Mouse (Mus musculus) neural tube, embryonic 13.5 days (tissue): ENCODE measurements around the gene Coq8b. TPM values are rescaled to one million over a fixed set of nuclear protein-coding genes. Genes with fewer than 3 reads are reported as not detected.
"Not testable (repeated sequence)": the region's sequence is repeated elsewhere in the genome, so short reads cannot be mapped to it uniquely, and the experiment has no call there.

Source experiments
- ATAC-seq: fragments of 200-750 bp; cut with Nextera tagmentation; 2 replicates; pipeline ENCODE4 v1.8.0; 2017; ENCODE audit warnings: low read depth, mild to moderate bottlenecking, moderate TSS enrichment, moderate library complexity
- H3K27ac ChIP-seq: fragments of 300-500 bp; sonication (generic); replicated peaks from 2 replicates; pipeline ENCODE4 v1.5.1; 2015; ENCODE audit warnings: moderate library complexity, mild to moderate bottlenecking, inconsistent platforms
- H3K27me3 ChIP-seq: fragments of 300-500 bp; sonication (generic); 2 replicates; pipeline ENCODE4 v1.6.1; 2015; ENCODE audit warnings: mild to moderate bottlenecking, inconsistent platforms
- H3K36me3 ChIP-seq: fragments of 300-500 bp; sonication (generic); 2 replicates; pipeline ENCODE4 v1.6.1; 2015; ENCODE audit warnings: mild to moderate bottlenecking, inconsistent platforms
- H3K4me1 ChIP-seq: fragments of 300-500 bp; sonication (generic); replicated peaks from 2 replicates; pipeline ENCODE4 v1.6.1; 2015; ENCODE audit warnings: inconsistent platforms
- H3K4me2 ChIP-seq: fragments of 300-500 bp; sonication (generic); 2 replicates; pipeline ENCODE4 v1.6.1; 2015; ENCODE audit warnings: inconsistent platforms, mild to moderate bottlenecking, moderate library complexity
- H3K4me3 ChIP-seq: fragments of 300-500 bp; sonication (generic); 2 replicates; pipeline ENCODE4 v1.5.1; 2015; ENCODE audit warnings: mild to moderate bottlenecking, inconsistent platforms
- H3K9ac ChIP-seq: fragments of 300-500 bp; sonication (generic); 2 replicates; pipeline ENCODE4 v1.6.1; 2015; ENCODE audit warnings: moderate library complexity, mild to moderate bottlenecking, inconsistent platforms
- H3K9me3 ChIP-seq: fragments of 300-500 bp; sonication (generic); 2 replicates; pipeline ENCODE4 v1.6.1; 2016; ENCODE audit warnings: inconsistent platforms
- WGBS: fragments of 180-500 bp; shearing (Covaris S2); methylation state at CpG from one replicate; pipeline ENCODE4 v1.1.7; 2015; 5-methylcytosine and 5-hydroxymethylcytosine counted together
- polyA plus RNA-seq: library from polyadenylated mRNA; unstranded; fragments of >200 nt; fragmentation: Nextera tagmentation; extraction: Ambion mirVana; gene quantifications from 2 replicates; pipeline ENCODE4 v1.2.1, GENCODE M21; 2015

Coq8b gene
- polyA plus RNA-seq, 1 experiment from 2014 or later: 22.2 TPM

GRCm38 (mm10) chr7:27231693-27232331, 1.0 kb upstream of the Coq8b start:
- 75% methylated on average over 7 of the region's 7 CpGs for WGBS

DNA sequence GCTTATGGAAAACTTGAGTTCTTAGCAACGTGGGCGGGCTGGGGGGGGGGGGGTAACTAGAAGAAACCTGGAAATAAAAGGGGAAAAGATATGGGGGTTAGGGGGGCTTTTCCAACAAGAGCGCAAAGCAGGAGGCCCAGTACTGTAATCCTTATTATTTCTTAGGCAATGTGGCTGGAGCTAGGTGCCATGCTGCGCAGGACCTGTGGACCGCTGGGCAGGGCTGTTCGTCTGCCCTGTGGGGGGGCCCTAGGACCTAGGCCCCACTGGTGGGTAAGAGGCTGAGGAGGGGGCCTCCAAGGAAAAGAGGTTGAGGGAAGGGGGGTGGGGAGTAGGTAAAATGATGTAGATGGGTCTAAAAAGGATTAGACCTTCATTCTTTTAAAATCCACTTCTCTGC, 477 bp downstream of the Coq8b start:
- Histone ChIP-seq H3K27ac (peak overlapping the region; percentile 84), H3K9ac (peak overlapping the region; percentile 73), H3K4me2 (peak overlapping the region; percentile 77), H3K4me3 (peak overlapping the region; percentile 57), H3K27me3 (no peaks in the 10 kb centered on the region), H3K36me3 (peaks cover 15% of the 10 kb centered on the region; the same call in 1 of the 2 replicates), H3K9me3 (no peaks in the 10 kb centered on the region), H3K4me1 (peaks cover 23% of the 10 kb centered on the region)
- ATAC-seq: peak; percentile 56
- 4% methylated on average over 6 of the region's 6 CpGs for WGBS

More at GRCm38 (mm10) chr7:27231693-27232331, 1.0 kb upstream of the Coq8b start:
- no peaks in the 10 kb centered on the region for H3K27me3 ChIP-seq
- peaks cover 33% of the 10 kb centered on the region for H3K4me1 ChIP-seq
- H3K4me2 ChIP-seq: no peak overlapping the region
- 0 out of 2 replicates have a peak, but pooled peaks cover 6% of the 10 kb centered on the region for H3K36me3 ChIP-seq
- H3K27ac ChIP-seq: peak overlapping the region; percentile 84
- H3K9me3 ChIP-seq: no peaks in the 10 kb centered on the region
- no peak overlapping the region for H3K9ac ChIP-seq
- no peak overlapping the region for H3K4me3 ChIP-seq
- ATAC-seq: no peak

DNA sequence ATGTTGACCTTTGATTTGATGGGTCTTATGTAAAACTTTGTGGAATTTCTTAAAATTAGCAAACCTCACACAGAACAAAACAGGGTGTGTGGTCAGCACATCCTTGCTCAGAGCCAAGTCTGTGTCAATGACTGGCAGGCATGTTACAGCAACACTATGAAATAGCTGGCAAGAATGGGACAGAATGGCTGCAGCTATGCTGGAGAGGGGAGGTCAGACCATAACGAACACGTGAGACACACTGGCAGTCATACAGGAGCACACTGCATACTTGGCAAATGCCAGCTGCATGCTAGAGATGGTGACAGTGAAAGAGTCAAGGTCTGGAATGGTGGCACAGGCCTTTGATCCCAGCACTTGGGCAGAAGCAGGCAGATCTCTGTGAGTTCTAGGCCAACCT, 2.9 kb downstream of the Coq8b start:
- no peak for ATAC-seq
- Histone ChIP-seq H3K27ac (no peak overlapping the region), H3K27me3 (no peaks in the 10 kb centered on the region), H3K4me3 (no peak overlapping the region), H3K36me3 (peaks cover 30% of the 10 kb centered on the region), H3K9ac (no peak overlapping the region), H3K4me1 (peaks cover 18% of the 10 kb centered on the region), H3K9me3 (no peaks in the 10 kb centered on the region), H3K4me2 (no peak overlapping the region)
- 97% methylated on average over 2 of the region's 2 CpGs for WGBS

DNA sequence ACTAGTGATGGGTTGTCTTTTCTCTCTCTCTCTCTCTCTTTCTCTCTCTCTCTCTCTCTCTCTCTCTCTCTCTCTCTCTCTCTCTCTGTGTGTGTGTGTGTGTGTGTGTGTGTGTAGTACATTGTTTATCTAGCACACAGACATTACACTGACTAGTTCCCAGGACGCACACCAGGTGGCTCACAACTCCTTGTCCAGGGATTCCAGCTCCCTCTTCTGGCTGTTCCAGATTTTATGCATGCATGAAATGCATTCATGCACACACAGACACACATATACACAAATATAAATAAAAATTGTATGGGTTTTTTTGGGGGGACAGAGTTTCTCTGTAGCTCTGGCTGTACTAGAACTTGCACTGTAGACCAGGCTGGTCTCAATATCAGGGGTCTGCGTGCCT, 4.7 kb downstream of the Coq8b start:
- H3K4me2 ChIP-seq: no peak overlapping the region
- no peaks in the 10 kb centered on the region for H3K27me3 ChIP-seq
- H3K9me3 ChIP-seq: no peaks in the 10 kb centered on the region
- H3K9ac ChIP-seq: no peak overlapping the region
- no peak for ATAC-seq
- 85% methylated on average over 2 of the region's 2 CpGs for WGBS
- H3K4me3 ChIP-seq: no peak overlapping the region
- H3K27ac ChIP-seq: no peak overlapping the region
- H3K36me3 ChIP-seq: peaks cover 48% of the 10 kb centered on the region
- peaks cover 12% of the 10 kb centered on the region for H3K4me1 ChIP-seq

GRCm38 (mm10) chr7:27238568-27238967, 5.7 kb downstream of the Coq8b start:
- H3K27me3 ChIP-seq: no peaks in the 10 kb centered on the region
- 88% methylated on average over 5 of the region's 5 CpGs for WGBS
- ATAC-seq: no peak
- H3K9ac ChIP-seq: no peak overlapping the region
- peaks cover 58% of the 10 kb centered on the region for H3K36me3 ChIP-seq
- no peak overlapping the region for H3K27ac ChIP-seq
- no peaks in the 10 kb centered on the region for H3K9me3 ChIP-seq
- peaks cover 8% of the 10 kb centered on the region for H3K4me1 ChIP-seq
- H3K4me2 ChIP-seq: no peak overlapping the region
- no peak overlapping the region for H3K4me3 ChIP-seq

- Histone ChIP-seq H3K9ac (no peak overlapping the region), H3K36me3 (peaks cover 78% of the 10 kb centered on the region), H3K4me3 (no peak overlapping the region), H3K4me2 (no peak overlapping the region), H3K27me3 (no peaks in the 10 kb centered on the region), H3K27ac (no peak overlapping the region), H3K9me3 (no peaks in the 10 kb centered on the region), H3K4me1 (no peaks in the 10 kb centered on the region)
- no peak for ATAC-seq
- 74% methylated on average over 8 of the region's 8 CpGs for WGBS
Measured at GRCm38 (mm10) chr7:27243211-27243610, 10.4 kb downstream of the Coq8b start.

DNA sequence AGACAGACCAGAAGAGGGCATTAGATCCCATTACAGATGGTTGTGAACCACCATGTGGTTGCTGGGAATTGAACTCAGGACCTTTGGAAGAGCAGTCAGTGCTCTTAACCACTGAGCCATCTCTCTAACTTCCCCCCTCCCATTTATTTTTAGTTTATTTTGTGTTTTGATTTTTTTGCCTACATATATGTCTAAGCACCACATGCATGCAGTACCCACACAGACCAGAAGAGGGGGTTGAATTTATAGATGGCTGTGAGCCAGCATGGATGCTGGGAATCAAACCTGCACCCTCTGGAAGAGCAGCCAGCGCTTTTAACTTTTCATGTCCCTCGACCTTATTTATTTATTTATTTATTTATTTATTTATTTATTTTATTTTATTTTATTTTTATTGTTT, 11.3 kb downstream of the Coq8b start:
- 88% methylated on average over 2 of the region's 2 CpGs for WGBS
- not testable (repeated sequence) for H3K4me3 ChIP-seq, H3K4me2 ChIP-seq, H3K4me1 ChIP-seq, H3K27ac ChIP-seq, ATAC-seq, H3K27me3 ChIP-seq, H3K9me3 ChIP-seq, H3K9ac ChIP-seq
- peaks cover 78% of the 10 kb centered on the region for H3K36me3 ChIP-seq

DNA sequence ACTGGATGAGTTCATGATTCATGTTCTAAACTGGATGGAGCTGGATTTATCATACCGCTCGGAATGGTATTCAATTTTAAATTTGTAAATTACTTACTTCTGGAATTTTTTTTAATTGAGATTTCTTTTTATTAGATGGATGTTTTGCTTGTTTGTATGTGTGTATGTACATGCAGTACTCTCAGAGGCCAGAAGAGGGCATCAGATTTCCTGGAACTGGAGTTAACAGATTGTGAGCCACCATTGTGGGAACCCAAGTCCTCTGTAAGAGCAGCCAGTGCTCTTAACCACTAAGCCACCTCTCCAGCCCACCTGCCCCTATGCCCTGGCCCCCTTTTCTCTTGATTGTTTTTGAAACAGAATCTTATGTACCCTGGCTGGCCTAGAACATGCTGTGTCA, 16.3 kb downstream of the Coq8b start:
- WGBS: 93% methylated on average over 2 of the region's 2 CpGs
- Histone ChIP-seq H3K27ac (no peak overlapping the region), H3K27me3 (no peaks in the 10 kb centered on the region), H3K4me2 (no peak overlapping the region), H3K9ac (no peak overlapping the region), H3K4me3 (no peak overlapping the region), H3K9me3 (no peaks in the 10 kb centered on the region), H3K36me3 (peaks cover 63% of the 10 kb centered on the region), H3K4me1 (no peaks in the 10 kb centered on the region)
- ATAC-seq: no peak

GRCm38 (mm10) chr7:27249928-27250327, 17.1 kb downstream of the Coq8b start:
- Histone ChIP-seq H3K36me3 (peaks cover 67% of the 10 kb centered on the region), H3K9ac (no peak overlapping the region), H3K27me3 (no peaks in the 10 kb centered on the region), H3K4me3 (no peak overlapping the region), H3K4me2 (no peak overlapping the region), H3K4me1 (no peaks in the 10 kb centered on the region), H3K27ac (no peak overlapping the region), H3K9me3 (no peaks in the 10 kb centered on the region)
- ATAC-seq: no peak
- WGBS: 79% methylated on average over 5 of the region's 5 CpGs

GRCm38 (mm10) chr7:27251946-27252345, 19.1 kb downstream of the Coq8b start:
- Histone ChIP-seq H3K4me2 (no peak overlapping the region), H3K4me3 (no peak overlapping the region), H3K9ac (no peak overlapping the region), H3K4me1 (peaks cover 11% of the 10 kb centered on the region), H3K9me3 (no peaks in the 10 kb centered on the region), H3K36me3 (peaks cover 50% of the 10 kb centered on the region), H3K27me3 (no peaks in the 10 kb centered on the region), H3K27ac (no peak overlapping the region)
- ATAC-seq: no peak
- 89% methylated on average over 6 of the region's 6 CpGs for whole genome bisulfite sequencing

- Histone ChIP-seq H3K9ac (no peak overlapping the region), H3K4me1 (peaks cover 40% of the 10 kb centered on the region), H3K27me3 (no peaks in the 10 kb centered on the region), H3K4me2 (no peak overlapping the region), H3K4me3 (no peak overlapping the region), H3K36me3 (peaks cover 33% of the 10 kb centered on the region), H3K27ac (no peak overlapping the region), H3K9me3 (no peaks in the 10 kb centered on the region)
- 64% methylated on average over 3 of the region's 3 CpGs for WGBS
- no peak for ATAC-seq
Measured at GRCm38 (mm10) chr7:27255721-27256120, 22.9 kb downstream of the Coq8b start.

GRCm38 (mm10) chr7:27257046-27257851, 24.4 kb downstream of the Coq8b start:
- Histone ChIP-seq H3K36me3 (peaks cover 27% of the 10 kb centered on the region), H3K9me3 (no peaks in the 10 kb centered on the region), H3K4me2 (peak overlapping the region; percentile 93), H3K9ac (peak overlapping the region; percentile 97; the same call in 1 of the 2 replicates), H3K27ac (peak overlapping the region; percentile 96), H3K27me3 (no peaks in the 10 kb centered on the region), H3K4me1 (peaks cover 55% of the 10 kb centered on the region), H3K4me3 (peak overlapping the region; percentile 75)
- 7% methylated on average over 27 of the region's 27 CpGs for WGBS
- ATAC-seq: peak; percentile 8; the same call in 1 of the 2 replicates
